Mouse (Mus musculus): Measurements from ENCODE around the gene Srbd1. TPM values are rescaled to one million over a fixed set of nuclear protein-coding genes. Genes with fewer than 3 reads are reported as not detected.

The Srbd1 gene
- 34.2 and 38.8 TPM in 2 replicates for total RNA-seq (2014; fragmentation: Nextera tagmentation)
- total RNA-seq (2017): 33.0 and 35.5 TPM in 2 replicates

DNA sequence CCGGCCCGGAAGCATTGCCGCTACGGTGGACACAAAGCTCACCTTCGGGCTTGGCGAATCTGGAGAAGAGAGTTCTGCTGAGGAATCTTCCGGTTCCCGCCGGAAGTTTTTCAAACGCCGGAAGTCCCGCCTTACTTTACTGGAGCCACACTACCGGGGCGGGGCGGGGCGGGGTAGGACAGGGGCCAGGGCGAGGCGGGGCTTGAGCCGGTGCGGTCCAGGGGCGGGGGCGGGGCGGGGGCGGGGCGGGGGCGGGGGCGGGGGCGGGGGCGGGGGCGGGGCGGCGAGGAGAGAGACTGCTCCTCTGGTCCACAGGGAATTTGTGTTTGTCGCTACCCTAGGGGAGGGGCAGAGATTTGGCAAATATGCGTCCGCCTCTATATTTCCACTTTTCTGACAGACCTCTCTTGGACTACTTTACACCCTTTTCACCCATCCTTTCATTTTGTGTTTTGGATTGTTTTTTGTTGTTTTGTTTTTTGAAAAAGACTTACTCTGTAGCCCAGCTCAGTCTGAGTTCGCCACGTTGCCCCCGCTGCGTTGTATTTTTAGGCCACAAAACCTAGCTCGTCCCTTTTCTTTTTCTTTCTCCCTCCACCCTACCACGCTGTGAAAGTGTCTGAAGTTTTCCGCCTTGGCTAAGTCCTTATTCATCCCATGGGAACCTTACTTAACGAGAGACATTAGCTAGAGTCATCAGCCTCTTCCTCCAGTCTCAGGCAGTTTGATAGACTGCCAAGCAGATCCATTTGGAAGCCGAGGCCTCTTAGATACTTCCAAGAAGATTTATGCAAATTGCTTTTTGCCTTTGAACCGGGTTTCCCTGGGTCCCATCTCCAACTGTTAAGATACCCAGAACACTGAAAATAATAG, at the start of gene Srbd1:
Gene Srbd1 (minus strand): TSS at position 97 of the 873 bp plus-strand sequence.
- ATAC-seq (replicated peaks; ENCODE audit: low FRiP score, low TSS enrichment, poor library complexity, severe bottlenecking): peak; percentile 81

DNA sequence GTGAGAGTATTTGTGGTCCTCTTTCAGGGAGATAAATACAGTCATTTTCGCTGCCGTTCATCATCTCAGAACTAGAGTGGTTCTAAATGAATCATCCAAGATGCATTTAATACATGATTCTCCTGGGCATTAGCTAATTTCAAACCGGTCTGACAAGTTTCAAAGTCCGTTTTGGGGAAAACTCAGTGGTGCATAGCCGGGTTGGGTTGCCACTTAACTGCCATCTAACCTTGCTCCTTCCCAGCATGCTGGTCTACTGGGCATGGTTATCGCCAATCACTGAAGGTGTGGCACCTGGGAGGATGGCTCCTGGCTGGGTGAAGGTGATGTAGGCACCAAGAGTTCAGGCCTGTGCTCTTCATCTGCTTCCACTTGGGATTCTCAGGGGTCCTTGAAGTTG, 49.0 kb upstream of the Srbd1 start:
- ATAC-seq (replicated peaks; ENCODE audit: low FRiP score, low TSS enrichment, poor library complexity, severe bottlenecking): no peak

DNA sequence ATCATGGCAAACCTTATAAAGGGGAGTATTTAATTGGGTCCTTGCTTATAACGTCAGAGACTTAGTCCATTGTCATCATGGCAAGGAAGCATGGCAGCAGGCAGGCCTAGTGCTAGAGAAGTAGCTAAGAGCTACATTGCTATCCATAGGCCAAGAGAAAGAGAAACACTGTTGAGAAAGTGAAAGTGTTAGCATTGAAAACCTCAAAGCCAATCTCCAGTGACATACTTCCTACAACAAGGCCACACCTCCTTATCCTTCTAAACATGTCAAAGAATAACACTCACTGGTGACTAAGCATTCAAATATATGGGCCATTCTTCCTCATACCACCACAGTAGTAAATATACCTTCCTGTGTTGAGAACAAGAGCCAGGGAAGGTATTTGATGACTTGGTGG, 42.8 kb upstream of the Srbd1 start:
- ATAC-seq (replicated peaks; ENCODE audit: low FRiP score, low TSS enrichment, poor library complexity, severe bottlenecking): peak; percentile 48

DNA sequence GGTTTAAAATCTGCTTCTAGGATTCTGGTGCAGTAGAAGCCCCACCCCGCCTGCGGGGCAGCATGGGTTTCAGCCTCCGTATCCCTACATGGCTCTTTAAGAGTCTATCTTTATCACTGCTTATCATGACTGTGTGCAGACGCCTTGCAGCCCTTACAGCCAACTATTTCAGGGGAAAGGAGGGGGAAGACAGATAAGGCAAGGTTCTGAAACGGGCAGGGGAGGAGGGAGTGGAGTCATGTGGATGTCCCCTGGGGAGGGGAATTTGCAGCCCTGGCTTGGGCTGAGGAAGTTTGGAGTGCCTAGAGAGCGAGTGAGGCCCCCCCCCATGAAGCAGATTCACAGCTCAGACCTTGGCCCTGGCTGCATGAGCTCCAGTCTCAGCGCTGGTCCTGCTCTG, 40.6 kb upstream of the Srbd1 start:
- ATAC-seq (replicated peaks; ENCODE audit: low FRiP score, low TSS enrichment, poor library complexity, severe bottlenecking): peak; percentile 78

DNA sequence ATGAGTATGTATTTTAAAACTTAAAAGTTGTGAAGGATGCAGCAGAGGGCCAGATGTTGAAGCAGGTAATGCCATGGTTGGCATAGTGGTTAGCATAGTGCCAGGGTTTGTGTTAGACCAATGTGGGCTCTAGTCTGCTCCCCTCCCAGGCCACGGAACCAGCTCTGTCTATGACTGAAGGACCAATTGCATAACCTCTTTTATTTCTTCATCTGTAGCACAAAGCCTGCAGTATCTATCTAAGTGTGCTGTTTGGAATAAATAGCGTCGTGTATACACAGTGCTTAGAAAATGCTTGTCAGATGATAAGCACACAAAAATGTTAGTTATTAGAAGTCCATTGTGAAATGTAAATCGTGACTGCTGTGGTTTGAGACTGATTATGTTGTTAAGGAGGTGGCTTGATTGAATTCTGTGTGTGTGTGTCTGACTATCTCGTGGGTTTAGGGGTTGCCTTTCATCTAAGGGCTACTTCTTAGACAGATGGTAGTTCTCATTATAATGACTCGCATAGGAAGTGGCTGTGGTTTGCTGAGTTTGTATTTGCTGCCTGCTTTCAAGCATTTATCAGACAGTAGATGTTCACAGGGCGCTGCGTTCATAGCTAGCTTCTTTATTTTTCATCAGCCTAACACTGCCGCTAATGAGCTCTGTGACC, 39.7 kb upstream of the Srbd1 start:
- peak; percentile 32; the same call in 1 of the 2 replicates for ATAC-seq (replicated peaks; ENCODE audit: low FRiP score, low TSS enrichment, poor library complexity, severe bottlenecking)

DNA sequence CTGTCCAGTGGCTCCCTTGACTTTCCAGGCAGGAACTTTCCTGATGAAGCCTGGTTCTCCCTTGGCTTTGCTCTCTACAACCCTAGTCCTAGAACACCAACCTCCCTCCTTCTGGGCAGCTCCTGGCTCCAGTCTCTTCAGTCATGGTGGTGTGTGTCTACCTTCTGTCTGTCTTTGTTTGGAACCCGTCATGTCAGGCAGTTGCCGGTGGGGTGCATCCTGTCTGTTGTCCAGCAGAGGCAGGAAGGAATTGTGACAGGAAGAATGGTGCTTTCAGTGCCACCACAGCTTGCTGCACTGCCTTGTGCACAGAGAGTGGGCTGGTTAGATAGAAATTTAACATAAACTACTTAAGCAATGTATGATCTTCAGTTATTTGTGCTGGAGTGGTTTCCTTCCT, 38.8 kb upstream of the Srbd1 start:
- ATAC-seq (replicated peaks; ENCODE audit: low FRiP score, low TSS enrichment, poor library complexity, severe bottlenecking): no peak

DNA sequence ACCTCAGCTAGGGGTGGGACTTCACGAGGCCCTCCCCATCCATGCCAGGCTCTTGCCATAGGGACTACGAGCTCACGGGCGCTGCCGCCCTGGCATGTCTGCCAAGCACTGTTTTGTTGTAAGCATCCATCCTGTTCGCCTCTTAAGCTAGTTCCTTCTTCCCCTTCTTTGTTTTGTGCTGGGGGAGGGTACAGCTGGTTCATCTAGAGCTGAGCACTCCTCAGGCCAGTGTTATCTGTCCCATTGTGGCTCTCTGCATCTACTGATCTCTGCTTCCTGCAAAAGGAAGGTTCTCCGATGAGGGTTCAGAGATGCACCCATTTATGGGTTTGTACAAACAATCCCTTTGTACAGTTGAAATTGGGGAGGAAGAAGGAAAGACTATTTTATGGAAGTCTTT, 31.7 kb upstream of the Srbd1 start:
- ATAC-seq (replicated peaks; ENCODE audit: low FRiP score, low TSS enrichment, poor library complexity, severe bottlenecking): 0 out of 2 replicates have a peak, but pooled peaks have one; percentile 17

DNA sequence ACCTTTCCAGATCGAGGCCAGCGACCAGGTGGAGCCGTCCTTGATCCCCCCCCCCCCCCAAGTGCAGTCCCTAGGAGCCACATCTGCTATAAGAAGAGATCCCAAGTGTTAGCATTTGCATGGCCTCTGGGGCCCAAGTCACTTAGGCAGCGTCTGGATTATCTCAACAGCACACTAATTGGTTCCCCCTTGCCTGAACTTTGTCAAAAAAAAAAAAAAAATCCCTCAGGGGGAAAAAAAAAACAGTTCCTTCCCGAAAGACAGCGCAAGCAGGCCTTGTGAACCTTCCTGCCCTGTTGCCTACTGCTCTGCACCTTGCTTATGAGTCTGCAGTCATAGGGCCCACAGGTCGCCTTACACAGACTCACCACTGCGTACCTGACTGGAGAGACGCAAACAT, 30.5 kb upstream of the Srbd1 start:
- no peak for ATAC-seq (replicated peaks; ENCODE audit: low FRiP score, low TSS enrichment, poor library complexity, severe bottlenecking)

DNA sequence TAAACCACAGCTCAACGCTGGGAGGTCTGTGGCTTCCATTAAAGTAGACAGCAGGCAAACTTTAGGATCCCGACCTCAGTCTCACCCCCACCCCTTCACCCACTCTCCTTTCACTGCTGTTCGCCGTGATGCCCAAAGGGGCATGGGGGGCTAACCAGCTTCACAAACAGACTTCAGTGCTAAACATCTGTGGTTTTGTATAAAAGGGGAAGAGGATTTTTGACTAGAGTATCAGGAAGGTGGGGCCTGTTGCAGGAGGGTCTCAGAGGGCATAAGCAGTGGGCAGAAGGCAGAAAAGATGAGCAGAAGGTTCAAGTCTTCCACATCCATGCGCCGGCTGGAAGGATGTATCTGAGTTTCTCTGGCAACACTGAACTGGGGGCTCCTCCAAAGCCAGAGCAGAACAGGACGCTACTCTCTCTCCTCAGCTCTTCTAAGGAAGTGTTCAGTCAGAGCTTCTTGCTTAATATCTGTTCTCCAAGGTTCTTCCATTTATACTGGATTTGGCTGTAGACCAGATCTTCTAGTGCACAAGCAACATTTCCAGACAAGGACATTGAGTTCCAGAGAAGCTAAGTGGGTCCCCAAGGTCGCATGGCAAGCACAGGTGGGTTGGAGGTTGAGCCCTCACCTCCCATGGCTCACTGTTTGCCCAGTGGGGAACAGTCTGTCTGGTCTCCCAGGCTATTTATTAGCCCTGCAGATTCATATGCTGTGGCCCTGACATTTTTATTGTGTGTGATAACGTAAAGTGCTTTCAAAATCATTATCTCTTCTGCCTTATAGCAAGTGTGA, 25.4 kb upstream of the Srbd1 start:
- no peak for ATAC-seq (replicated peaks; ENCODE audit: low FRiP score, low TSS enrichment, poor library complexity, severe bottlenecking)

DNA sequence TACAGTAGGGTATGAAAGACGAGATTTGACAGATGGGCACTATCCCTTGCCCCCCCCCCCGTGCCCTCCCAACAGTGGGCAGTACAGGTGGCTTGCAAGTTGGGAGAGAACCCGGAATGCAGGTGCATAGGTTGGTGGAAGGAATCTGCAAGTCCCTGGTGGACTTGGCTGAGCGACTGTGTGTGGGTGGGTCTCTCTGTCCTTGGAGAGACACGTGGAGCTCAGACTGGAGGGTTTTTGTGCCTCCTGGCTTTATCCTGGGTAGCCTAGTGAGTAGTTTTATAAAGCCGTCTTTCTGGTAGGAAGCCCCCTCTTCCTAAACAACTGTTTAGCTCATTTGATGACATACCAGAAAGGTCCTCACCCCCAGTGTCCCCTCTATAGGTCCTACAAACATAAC, 24.1 kb upstream of the Srbd1 start:
- ATAC-seq (replicated peaks; ENCODE audit: low FRiP score, low TSS enrichment, poor library complexity, severe bottlenecking): no peak

DNA sequence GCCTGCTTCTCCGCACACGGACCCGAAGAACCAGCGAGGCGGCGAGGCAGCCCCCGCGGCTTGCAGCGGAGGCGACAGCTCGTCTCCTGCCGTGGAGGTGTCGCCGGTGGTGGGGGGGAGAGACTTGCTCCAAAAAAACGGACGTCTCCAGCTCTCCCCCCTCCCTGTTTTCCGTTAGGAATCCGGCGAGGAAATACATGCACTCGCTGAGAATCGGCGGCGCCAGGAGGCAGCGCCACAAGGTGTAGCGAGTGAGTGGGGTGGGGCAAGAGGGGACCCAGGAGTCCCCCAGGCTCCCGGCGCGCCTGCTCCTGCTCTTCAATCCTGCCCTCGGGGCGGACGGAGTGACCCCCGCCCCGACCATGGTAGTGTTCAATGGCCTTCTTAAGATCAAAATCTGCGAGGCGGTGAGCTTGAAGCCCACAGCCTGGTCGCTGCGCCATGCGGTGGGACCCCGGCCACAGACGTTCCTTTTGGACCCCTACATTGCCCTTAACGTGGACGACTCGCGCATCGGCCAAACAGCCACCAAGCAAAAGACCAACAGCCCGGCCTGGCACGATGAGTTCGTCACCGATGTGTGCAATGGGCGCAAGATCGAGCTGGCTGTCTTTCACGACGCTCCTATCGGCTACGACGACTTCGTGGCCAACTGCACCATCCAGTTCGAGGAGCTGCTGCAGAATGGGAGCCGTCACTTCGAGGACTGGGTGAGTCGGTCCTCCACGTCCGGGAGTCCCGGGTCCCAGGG, 23.4 kb upstream of the Srbd1 start:
- ATAC-seq (replicated peaks; ENCODE audit: low FRiP score, low TSS enrichment, poor library complexity, severe bottlenecking): peak; percentile 27

DNA sequence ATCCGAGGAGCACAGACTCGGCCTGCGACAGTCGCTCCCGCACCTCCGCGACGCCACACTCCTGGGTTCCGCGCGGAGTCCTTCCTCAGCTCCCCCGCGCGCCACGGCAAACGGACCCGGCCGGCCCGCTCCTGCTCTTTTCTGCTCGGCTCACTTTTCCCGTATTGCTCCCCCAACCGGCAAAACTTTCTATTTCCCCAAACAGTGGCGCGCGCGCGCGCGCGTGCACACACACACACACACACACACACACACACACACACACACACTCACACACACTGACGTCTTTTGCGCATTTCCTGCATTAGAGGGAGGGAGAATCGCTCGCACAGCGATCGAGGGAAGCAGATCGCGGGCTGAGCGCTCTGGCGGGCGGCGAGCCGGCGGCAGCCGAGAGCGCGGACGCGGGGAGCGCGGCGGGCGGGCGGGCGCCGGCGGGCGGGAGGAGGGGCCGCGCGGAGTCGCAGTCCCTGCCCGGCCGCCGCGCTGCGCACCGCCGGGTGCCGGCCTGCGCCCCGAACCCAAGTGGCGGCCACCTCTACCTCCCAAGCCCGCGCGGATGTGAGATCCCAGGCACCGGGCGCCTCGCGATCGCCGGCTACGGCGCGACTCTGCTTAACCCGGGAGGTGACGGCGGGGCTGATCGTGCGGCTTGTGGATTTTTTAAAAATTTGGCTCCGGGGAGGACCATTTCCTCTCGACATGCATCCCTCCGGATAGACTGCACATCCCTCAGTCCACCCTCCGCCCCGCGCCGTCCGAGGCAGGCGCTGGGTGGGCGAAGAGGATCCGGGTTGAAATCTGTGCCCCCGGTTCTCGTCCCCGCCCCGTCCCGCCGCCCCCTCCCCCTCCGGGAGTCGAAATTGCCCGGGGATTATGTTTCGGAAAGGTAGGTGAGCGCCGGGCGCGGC, 22.6 kb upstream of the Srbd1 start, which contains the start of gene Prkce:
Gene Prkce (plus strand): TSS at position 466 of the 911 bp plus-strand sequence.
- peak; percentile 40 for ATAC-seq (replicated peaks; ENCODE audit: low FRiP score, low TSS enrichment, poor library complexity, severe bottlenecking)

DNA sequence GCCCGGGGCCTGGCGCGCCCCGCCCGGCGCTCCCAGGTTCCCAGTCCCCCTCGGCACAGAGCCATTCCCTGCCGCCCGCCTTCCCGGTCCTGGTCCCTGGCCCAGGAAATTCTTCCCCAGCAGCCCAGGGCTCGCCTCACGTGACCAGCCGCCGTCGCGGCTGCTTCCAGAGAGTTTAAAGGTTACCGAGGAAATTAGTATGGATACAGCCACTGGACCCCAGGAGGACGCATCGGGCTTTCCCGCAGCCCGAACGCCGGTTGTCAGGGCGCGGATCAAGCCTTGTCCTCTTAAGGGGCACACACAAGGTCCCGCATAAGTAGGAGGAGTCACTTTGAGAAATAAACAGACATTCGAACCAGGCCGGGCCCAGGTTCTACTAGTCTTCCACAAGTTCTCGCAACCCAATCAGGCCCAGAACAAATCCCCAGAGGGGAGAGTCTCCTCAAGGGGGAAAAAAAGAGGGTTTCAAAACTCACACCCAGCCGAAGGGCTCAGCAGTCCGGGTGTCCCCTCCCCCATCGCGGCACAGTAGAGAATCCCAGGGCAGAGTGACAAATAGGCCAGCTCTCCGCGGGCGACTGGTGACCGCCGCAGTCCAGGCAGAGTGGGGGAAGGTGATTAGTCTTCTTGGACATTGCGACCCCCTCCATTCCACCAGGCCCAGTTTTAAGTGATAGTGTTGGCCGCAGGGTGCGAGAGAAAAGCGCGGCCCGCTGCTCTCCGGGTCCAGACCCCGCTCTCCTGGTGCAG, 21.8 kb upstream of the Srbd1 start:
- peak; percentile 36 for ATAC-seq (replicated peaks; ENCODE audit: low FRiP score, low TSS enrichment, poor library complexity, severe bottlenecking)

DNA sequence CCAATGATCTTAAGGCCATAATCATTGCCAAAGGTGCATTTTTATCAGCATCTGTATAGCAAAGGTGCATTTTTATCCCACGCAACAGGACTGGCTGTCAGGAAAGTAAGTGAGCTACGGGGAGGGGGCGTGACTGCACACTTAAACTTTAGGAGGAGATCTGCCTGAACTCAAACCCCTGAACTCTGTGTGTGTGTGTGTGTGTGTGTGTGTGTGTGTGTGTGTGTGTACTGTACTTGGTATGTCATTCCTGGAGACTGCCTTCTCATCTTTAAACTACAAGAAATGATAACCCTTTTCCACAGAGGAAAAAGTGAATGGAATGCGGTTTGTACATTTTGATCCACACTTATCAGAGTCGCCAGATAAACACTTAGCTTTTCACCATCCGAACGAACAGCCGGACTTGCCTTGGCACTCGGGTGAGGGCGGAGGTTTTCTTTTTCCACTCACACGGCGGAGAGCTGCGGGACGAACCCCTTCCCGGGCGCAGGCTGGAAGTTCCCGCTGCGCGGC, 21.1 kb upstream of the Srbd1 start:
- ATAC-seq (replicated peaks; ENCODE audit: low FRiP score, low TSS enrichment, poor library complexity, severe bottlenecking): no peak

DNA sequence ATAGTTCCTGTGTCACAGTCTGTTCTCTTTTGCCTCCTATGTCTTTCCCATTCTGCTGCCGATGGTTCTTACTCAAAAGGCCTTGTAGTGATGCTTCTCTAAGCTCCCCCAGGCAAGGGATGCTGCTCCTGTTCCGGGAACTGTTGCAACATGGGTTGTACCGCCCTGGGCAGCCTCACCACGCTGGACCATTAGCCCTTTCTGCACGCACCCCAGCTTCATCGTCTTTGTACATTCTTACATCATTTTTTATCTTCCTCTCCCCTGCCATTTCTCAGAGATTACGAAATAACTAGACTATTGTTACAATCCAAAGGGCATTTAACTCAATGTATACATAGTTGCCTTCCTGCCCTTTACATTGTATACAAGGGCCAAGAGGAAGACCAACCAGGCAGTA, 19.4 kb upstream of the Srbd1 start:
- no peak for ATAC-seq (replicated peaks; ENCODE audit: low FRiP score, low TSS enrichment, poor library complexity, severe bottlenecking)

DNA sequence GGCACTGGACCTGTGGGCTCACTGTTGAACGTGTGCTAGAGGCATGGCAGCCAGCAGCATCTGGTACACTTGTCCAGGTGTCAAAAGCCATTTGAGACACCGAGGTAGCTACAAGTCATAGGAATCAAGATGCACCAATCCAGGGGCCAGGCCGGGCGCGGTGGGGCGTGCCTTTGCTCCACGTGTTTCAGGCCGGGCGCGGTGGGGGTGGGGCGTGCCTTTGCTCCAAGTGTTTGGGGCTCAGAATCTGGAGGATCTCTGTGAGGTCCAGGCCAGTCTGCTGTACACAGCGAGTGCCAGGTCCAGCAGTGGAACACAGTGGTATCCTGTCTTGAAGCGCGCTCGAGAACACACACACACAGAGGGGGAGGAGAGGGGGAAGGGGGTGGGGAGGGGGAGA, 17.7 kb upstream of the Srbd1 start:
- no peak for ATAC-seq (replicated peaks; ENCODE audit: low FRiP score, low TSS enrichment, poor library complexity, severe bottlenecking)

DNA sequence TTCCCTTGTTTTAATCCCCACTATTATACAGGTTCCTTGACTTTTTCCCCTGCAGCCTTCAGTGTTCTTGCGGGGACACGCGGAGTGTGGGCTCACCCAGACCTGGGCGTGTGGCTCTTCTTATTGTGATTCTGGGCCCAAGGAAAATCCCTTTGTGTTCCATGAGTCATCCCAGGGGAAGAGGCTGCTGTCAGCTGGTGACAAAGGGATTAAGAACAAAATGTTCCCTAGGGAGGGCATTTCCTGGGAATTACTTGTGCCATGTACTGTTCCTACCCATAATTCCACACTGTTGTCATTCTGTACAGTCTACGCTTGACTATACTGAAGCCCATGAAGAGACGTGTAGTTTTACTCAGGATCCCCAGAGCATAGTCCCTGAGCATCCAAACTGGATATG, 12.0 kb upstream of the Srbd1 start:
- no peak for ATAC-seq (replicated peaks; ENCODE audit: low FRiP score, low TSS enrichment, poor library complexity, severe bottlenecking)

All from megakaryocyte-erythroid progenitor cell, adult 5-6 weeks (primary cell).